Mouse (Mus musculus) heart, embryonic 15.5 days (tissue): ENCODE measurements around the gene Stk39. TPM values are rescaled to one million over a fixed set of nuclear protein-coding genes. Genes with fewer than 3 reads are reported as not detected.

Source experiments
- ATAC-seq: fragments of 200-750 bp; cut with Nextera tagmentation; replicated peaks from 2 replicates; pipeline ENCODE4 v1.8.0; 2017; ENCODE audit warnings: low read depth, moderate TSS enrichment; ENCODE audit not compliant: insufficient number of reproducible peaks, insufficient read depth, low FRiP score
- H3K27ac ChIP-seq: fragments of 300-500 bp; sonication (generic); 2 replicates; pipeline ENCODE4 v1.5.1; 2015; ENCODE audit warnings: mild to moderate bottlenecking, inconsistent platforms
- H3K27me3 ChIP-seq: fragments of 300-500 bp; sonication (generic); 2 replicates; pipeline ENCODE4 v1.6.1; 2015; ENCODE audit warnings: inconsistent platforms
- H3K36me3 ChIP-seq: fragments of 300-500 bp; sonication (generic); 2 replicates; pipeline ENCODE4 v1.6.1; 2015; ENCODE audit warnings: mild to moderate bottlenecking, inconsistent platforms
- H3K4me1 ChIP-seq: fragments of 300-500 bp; sonication (generic); replicated peaks from 2 replicates; pipeline ENCODE4 v1.6.1; 2015; ENCODE audit warnings: inconsistent platforms
- H3K4me2 ChIP-seq: fragments of 300-500 bp; sonication (generic); 2 replicates; pipeline ENCODE4 v1.6.1; 2015; ENCODE audit warnings: inconsistent platforms, mild to moderate bottlenecking, moderate library complexity
- H3K4me3 ChIP-seq: fragments of 300-500 bp; sonication (generic); 2 replicates; pipeline ENCODE4 v1.5.1; 2015; ENCODE audit warnings: mild to moderate bottlenecking, inconsistent platforms
- H3K9ac ChIP-seq: fragments of 300-500 bp; sonication (generic); 2 replicates; pipeline ENCODE4 v1.6.1; 2015; ENCODE audit warnings: mild to moderate bottlenecking, inconsistent platforms
- H3K9me3 ChIP-seq: fragments of 300-500 bp; sonication (generic); replicated peaks from 2 replicates; pipeline ENCODE4 v1.6.1; 2016; ENCODE audit warnings: inconsistent platforms
- WGBS: fragments of 180-500 bp; shearing (Covaris S2); methylation state at CpG from one replicate; pipeline ENCODE4 v1.1.7; 2015; ENCODE audit warnings: mixed read lengths; 5-methylcytosine and 5-hydroxymethylcytosine counted together
- polyA plus RNA-seq: library from polyadenylated mRNA; unstranded; fragments of >200 nt; fragmentation: Nextera tagmentation; extraction: Ambion mirVana; gene quantifications from 2 replicates; pipeline ENCODE4 v1.2.1, GENCODE M21; 2015

The Stk39 gene
- 54.8 and 66.2 TPM in 2 replicates for polyA plus RNA-seq

- H3K27ac ChIP-seq, result peak within 1 kb of the TSS; percentile 95
- under 1% methylated on average over 67 of the region's 99 CpGs for WGBS
- H3K4me1 ChIP-seq, result peaks cover 26% of the 10 kb centered on the region
- H3K9me3 ChIP-seq, result no peaks in the 10 kb centered on the region
- peak within 1 kb of the TSS; percentile 91 for H3K4me3 ChIP-seq
- H3K4me2 ChIP-seq, result peak within 1 kb of the TSS; percentile 83
- no peaks in the 10 kb centered on the region for H3K27me3 ChIP-seq
- ATAC-seq, result peak; percentile 89
- H3K9ac ChIP-seq, result peak within 1 kb of the TSS; percentile 90
- H3K36me3 ChIP-seq, result no peaks in the 10 kb centered on the region
Measured at GRCm38 (mm10) chr2:68471759-68472550, at the start of gene Stk39. Gene Stk39, minus strand, starts transcription at chr2:68472268.

GRCm38 (mm10) chr2:68515409-68515808 lies 43.3 kb upstream of the Stk39 start:
- 70% methylated on average over 2 of the region's 2 CpGs for WGBS
- no peak overlapping the region for H3K4me3 ChIP-seq
- no peak overlapping the region for H3K4me2 ChIP-seq
- no peak for ATAC-seq
- no peaks in the 10 kb centered on the region for H3K36me3 ChIP-seq
- H3K27me3 ChIP-seq, result no peaks in the 10 kb centered on the region
- H3K27ac ChIP-seq, result no peak overlapping the region
- H3K4me1 ChIP-seq, result no peaks in the 10 kb centered on the region
- H3K9me3 ChIP-seq, result no peaks in the 10 kb centered on the region
- no peak overlapping the region for H3K9ac ChIP-seq

GRCm38 (mm10) chr2:68503202-68503601 lies 31.1 kb upstream of the Stk39 start:
- no peak for ATAC-seq
- no peaks in the 10 kb centered on the region for H3K9me3 ChIP-seq
- 74% methylated on average over 2 of the region's 2 CpGs for WGBS
- no peaks in the 10 kb centered on the region for H3K4me1 ChIP-seq
- H3K9ac ChIP-seq, result no peak overlapping the region
- H3K4me2 ChIP-seq, result no peak overlapping the region
- no peak overlapping the region for H3K4me3 ChIP-seq
- H3K27ac ChIP-seq, result no peak overlapping the region
- no peaks in the 10 kb centered on the region for H3K36me3 ChIP-seq
- no peaks in the 10 kb centered on the region for H3K27me3 ChIP-seq

- Histone ChIP-seq H3K27me3 (no peaks in the 10 kb centered on the region), H3K36me3 (no peaks in the 10 kb centered on the region), H3K4me2 (no peak overlapping the region), H3K27ac (no peak overlapping the region), H3K4me3 (no peak overlapping the region), H3K4me1 (no peaks in the 10 kb centered on the region), H3K9me3 (no peaks in the 10 kb centered on the region), H3K9ac (no peak overlapping the region)
- ATAC-seq, result no peak
- WGBS, result 79% methylated on average over 4 of the region's 4 CpGs
Measured at GRCm38 (mm10) chr2:68502734-68503133, 30.7 kb upstream of the Stk39 start.

- Histone ChIP-seq H3K4me3 (no peak overlapping the region), H3K9ac (no peak overlapping the region), H3K4me1 (no peaks in the 10 kb centered on the region), H3K27ac (no peak overlapping the region), H3K27me3 (no peaks in the 10 kb centered on the region), H3K9me3 (no peaks in the 10 kb centered on the region), H3K36me3 (no peaks in the 10 kb centered on the region), H3K4me2 (no peak overlapping the region)
- 68% methylated on average over 2 of the region's 2 CpGs for WGBS
- no peak for ATAC-seq
Measured at GRCm38 (mm10) chr2:68502236-68502635, 30.2 kb upstream of the Stk39 start.

- Histone ChIP-seq H3K9me3 (no peaks in the 10 kb centered on the region), H3K4me3 (no peak overlapping the region), H3K27me3 (no peaks in the 10 kb centered on the region), H3K36me3 (no peaks in the 10 kb centered on the region), H3K9ac (no peak overlapping the region), H3K4me1 (no peaks in the 10 kb centered on the region), H3K27ac (no peak overlapping the region), H3K4me2 (no peak overlapping the region)
- 74% methylated on average over 4 of the region's 4 CpGs for WGBS
- no peak for ATAC-seq
Measured at GRCm38 (mm10) chr2:68486275-68486674, 14.2 kb upstream of the Stk39 start.

- H3K27ac ChIP-seq, result no peak overlapping the region
- no peak for ATAC-seq
Measured at GRCm38 (mm10) chr2:68485141-68485540, 13.1 kb upstream of the Stk39 start.

GRCm38 (mm10) chr2:68482896-68483295 lies 10.8 kb upstream of the Stk39 start:
- Histone ChIP-seq H3K36me3 (no peaks in the 10 kb centered on the region), H3K27ac (no peak overlapping the region), H3K27me3 (no peaks in the 10 kb centered on the region), H3K4me3 (no peak overlapping the region), H3K9me3 (no peaks in the 10 kb centered on the region), H3K4me2 (no peak overlapping the region), H3K4me1 (no peaks in the 10 kb centered on the region), H3K9ac (no peak overlapping the region)
- ATAC-seq, result no peak
- 91% methylated on average over 5 of the region's 5 CpGs for WGBS

More at GRCm38 (mm10) chr2:68485141-68485540, 13.1 kb upstream of the Stk39 start:
- Histone ChIP-seq H3K9me3 (no peaks in the 10 kb centered on the region), H3K27me3 (no peaks in the 10 kb centered on the region), H3K36me3 (no peaks in the 10 kb centered on the region), H3K4me2 (no peak overlapping the region), H3K9ac (no peak overlapping the region), H3K4me1 (no peaks in the 10 kb centered on the region), H3K4me3 (no peak overlapping the region)
- 39% methylated on average over 4 of the region's 4 CpGs for WGBS

- Histone ChIP-seq H3K36me3 (no peaks in the 10 kb centered on the region), H3K4me2 (no peak overlapping the region), H3K4me1 (no peaks in the 10 kb centered on the region), H3K4me3 (no peak overlapping the region), H3K9ac (no peak overlapping the region), H3K27ac (no peak overlapping the region), H3K9me3 (no peaks in the 10 kb centered on the region), H3K27me3 (no peaks in the 10 kb centered on the region)
- no peak for ATAC-seq
- WGBS, result 82% methylated on average over 10 of the region's 10 CpGs
Measured at GRCm38 (mm10) chr2:68479823-68480222, 7.8 kb upstream of the Stk39 start.

- no peaks in the 10 kb centered on the region for H3K9me3 ChIP-seq
- 58% methylated on average over 4 of the region's 4 CpGs for WGBS
- peaks cover 17% of the 10 kb centered on the region for H3K4me1 ChIP-seq
- H3K9ac ChIP-seq, result 0 out of 2 replicates have a peak overlapping the region, but pooled peaks have one; percentile 90
- peak overlapping the region; percentile 91 for H3K4me3 ChIP-seq
- no peaks in the 10 kb centered on the region for H3K27me3 ChIP-seq
- no peaks in the 10 kb centered on the region for H3K36me3 ChIP-seq
- peak overlapping the region; percentile 95 for H3K27ac ChIP-seq
- ATAC-seq, result no peak
- peak overlapping the region; percentile 83 for H3K4me2 ChIP-seq
Measured at GRCm38 (mm10) chr2:68472921-68473320, 853 bp upstream of the Stk39 start.

GRCm38 (mm10) chr2:68472551-68472910 lies 463 bp upstream of the Stk39 start:
- Histone ChIP-seq H3K36me3 (no peaks in the 10 kb centered on the region), H3K9me3 (no peaks in the 10 kb centered on the region), H3K4me3 (peak overlapping the region; percentile 91), H3K27me3 (no peaks in the 10 kb centered on the region), H3K27ac (peak overlapping the region; percentile 95), H3K4me2 (peak overlapping the region; percentile 83), H3K9ac (peak overlapping the region; percentile 90), H3K4me1 (peaks cover 20% of the 10 kb centered on the region)
- 7% methylated on average over 5 of the region's 5 CpGs for WGBS
- ATAC-seq, result no peak
